Mouse (Mus musculus): Measurements from ENCODE around the gene Nmnat1. TPM values are rescaled to one million over a fixed set of nuclear protein-coding genes. Genes with fewer than 3 reads are reported as not detected.

The Nmnat1 gene
- polyA plus RNA-seq (2012; ENCODE audit: insufficient read depth, insufficient read length, missing spikeins) = 17.7 and 20.2 TPM in 2 replicates

- Histone ChIP-seq H3K4me3 (ENCODE audit: insufficient read depth, low read depth, low read length) (peak within 1 kb of the TSS; percentile 76), H3K4me1 (ENCODE audit: control insufficient read depth, insufficient read depth, insufficient read length, low read length) (no peaks in the 10 kb centered on the region), H3K27ac (replicated peaks; ENCODE audit: low read depth, low read length) (peak within 1 kb of the TSS; percentile 96)
Observed at GRCm38 (mm10) chr4:149485053-149485824, at the start of gene Nmnat1, which contains the start of gene Lzic. TSS of gene Nmnat1 (minus strand) at chr4:149485202. TSS of gene Lzic (plus strand) at chr4:149485229.

DNA sequence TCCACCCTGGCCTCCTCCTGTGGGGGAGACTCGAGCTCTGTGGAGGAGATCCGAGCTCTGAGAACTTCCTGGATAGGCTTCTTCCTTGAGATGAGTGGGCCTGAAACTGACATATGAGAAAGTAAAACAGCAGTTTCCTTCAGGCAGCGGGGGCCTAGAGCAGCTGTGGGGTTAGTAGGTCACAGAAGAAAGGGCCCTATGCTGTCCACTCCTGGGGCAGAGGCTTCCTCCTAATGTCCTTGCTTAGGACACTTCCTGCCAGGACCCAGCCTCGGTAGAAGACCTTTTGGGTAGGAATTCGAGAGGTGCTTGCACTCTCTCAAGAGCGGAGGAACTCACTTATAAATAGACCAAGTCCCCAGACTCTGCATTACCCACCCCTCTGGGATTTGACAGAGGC lies 44.7 kb upstream of the Nmnat1 start:
- peaks cover 34% of the 10 kb centered on the region for H3K4me1 ChIP-seq (ENCODE audit: control insufficient read depth, insufficient read depth, insufficient read length, low read length)
- peak overlapping the region; percentile 86 for H3K27ac ChIP-seq (replicated peaks; ENCODE audit: low read depth, low read length)
- H3K4me3 ChIP-seq (ENCODE audit: insufficient read depth, low read depth, low read length) = no peak overlapping the region

GRCm38 (mm10) chr4:149527621-149528354 lies 42.8 kb upstream of the Nmnat1 start:
- Histone ChIP-seq H3K27ac (replicated peaks; ENCODE audit: low read depth, low read length) (peak overlapping the region; percentile 95), H3K4me3 (ENCODE audit: insufficient read depth, low read depth, low read length) (no peak overlapping the region), H3K4me1 (ENCODE audit: control insufficient read depth, insufficient read depth, insufficient read length, low read length) (peaks cover 40% of the 10 kb centered on the region)

DNA sequence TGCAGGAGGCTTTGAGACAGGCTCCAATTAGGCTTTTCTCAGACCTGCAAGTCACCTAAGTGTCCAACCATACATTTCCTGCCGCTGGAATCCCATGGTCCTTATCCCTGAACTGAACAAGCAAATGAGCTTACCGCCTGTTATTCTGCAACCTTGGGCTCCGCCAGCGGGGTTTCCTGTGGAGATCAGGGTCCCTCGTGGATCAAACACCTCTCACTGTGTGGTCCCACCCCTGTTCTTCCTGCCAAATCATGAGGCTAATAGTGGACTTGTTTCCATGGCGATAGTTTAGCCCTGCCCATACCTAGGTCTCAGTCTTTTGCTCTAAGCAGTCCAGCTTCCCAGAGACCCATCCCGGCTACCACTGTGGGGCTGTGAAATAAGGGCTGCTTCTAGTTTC lies 41.3 kb upstream of the Nmnat1 start:
- Histone ChIP-seq H3K4me3 (ENCODE audit: insufficient read depth, low read depth, low read length) (peak overlapping the region; percentile 37), H3K27ac (replicated peaks; ENCODE audit: low read depth, low read length) (peak overlapping the region; percentile 89)

DNA sequence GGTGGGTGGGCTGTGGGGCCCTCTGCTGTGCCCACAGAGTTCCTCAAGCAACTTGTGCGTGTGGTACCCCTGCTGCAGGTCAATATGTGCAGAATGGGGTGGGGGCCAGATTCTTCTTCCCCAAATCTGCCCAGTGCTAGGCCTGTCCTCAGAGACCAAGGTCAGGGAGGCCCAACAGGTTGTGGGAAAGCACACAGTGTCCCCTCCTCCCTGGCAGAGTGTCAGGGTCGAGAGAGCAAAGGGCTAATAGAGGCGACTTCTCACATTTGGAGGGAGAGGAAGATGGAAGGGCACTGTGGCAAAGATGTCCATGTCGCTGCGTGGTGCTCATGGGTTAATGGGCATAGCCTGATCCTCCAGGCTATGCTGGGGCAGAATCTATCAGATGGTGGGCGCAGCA lies 40.8 kb upstream of the Nmnat1 start:
- peak overlapping the region; percentile 21 for H3K4me3 ChIP-seq (ENCODE audit: insufficient read depth, low read depth, low read length)
- H3K27ac ChIP-seq (replicated peaks; ENCODE audit: low read depth, low read length) = peak overlapping the region; percentile 88
- H3K4me1 ChIP-seq (ENCODE audit: control insufficient read depth, insufficient read depth, insufficient read length, low read length) = peaks cover 54% of the 10 kb centered on the region

More for the DNA sequence above, 41.3 kb upstream of the Nmnat1 start:
- H3K4me1 ChIP-seq (ENCODE audit: control insufficient read depth, insufficient read depth, insufficient read length, low read length) = peaks cover 50% of the 10 kb centered on the region

DNA sequence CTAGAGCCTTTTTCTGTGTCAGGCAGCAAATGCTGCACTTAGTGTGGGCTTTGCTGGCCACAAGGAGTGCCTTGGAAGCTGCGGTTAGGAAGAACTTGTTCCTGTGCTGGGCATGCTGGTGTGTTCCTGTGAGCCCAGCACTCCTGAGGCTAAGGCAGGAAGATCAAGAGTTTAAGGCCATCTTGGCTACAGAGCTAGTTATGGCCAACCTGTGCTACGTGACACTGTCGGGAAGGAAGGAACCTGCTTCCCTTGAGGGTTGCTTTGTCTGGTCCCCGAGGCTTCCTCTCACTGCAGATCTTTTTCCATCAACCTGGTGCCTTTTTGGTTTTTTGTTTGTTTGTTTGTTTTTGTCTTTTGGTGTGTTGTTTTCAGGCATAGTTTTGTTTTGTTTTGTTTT lies 40.2 kb upstream of the Nmnat1 start:
- no peak overlapping the region for H3K4me3 ChIP-seq (ENCODE audit: insufficient read depth, low read depth, low read length)
- H3K27ac ChIP-seq (replicated peaks; ENCODE audit: low read depth, low read length) = peak overlapping the region; percentile 88
- peaks cover 50% of the 10 kb centered on the region for H3K4me1 ChIP-seq (ENCODE audit: control insufficient read depth, insufficient read depth, insufficient read length, low read length)

DNA sequence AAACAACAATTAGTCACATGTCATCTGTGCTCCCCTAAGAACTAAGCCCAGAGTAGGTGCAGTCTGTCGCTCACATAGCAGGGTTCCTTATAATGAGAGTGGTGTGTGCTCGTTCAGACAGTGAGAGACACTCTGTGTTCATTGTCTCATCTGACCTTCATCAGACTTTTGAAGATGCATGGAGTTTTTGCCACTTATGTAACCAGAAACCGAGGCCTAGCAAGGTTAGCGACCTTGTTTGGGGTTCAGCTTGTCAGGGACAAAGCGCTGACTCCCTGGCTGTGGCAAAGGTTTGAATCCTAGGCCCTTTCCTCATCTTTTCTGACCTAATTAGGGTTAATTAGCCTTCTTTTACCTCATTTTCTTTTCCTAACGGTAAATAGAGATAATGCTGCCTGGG lies 39.0 kb upstream of the Nmnat1 start:
- Histone ChIP-seq H3K4me1 (ENCODE audit: control insufficient read depth, insufficient read depth, insufficient read length, low read length) (peaks cover 46% of the 10 kb centered on the region), H3K27ac (replicated peaks; ENCODE audit: low read depth, low read length) (peak overlapping the region; percentile 48), H3K4me3 (ENCODE audit: insufficient read depth, low read depth, low read length) (no peak overlapping the region)

GRCm38 (mm10) chr4:149521258-149521657 lies 36.3 kb upstream of the Nmnat1 start:
- peaks cover 48% of the 10 kb centered on the region for H3K4me1 ChIP-seq (ENCODE audit: control insufficient read depth, insufficient read depth, insufficient read length, low read length)
- peak overlapping the region; percentile 10; the same call in 1 of the 2 replicates for H3K4me3 ChIP-seq (ENCODE audit: insufficient read depth, low read depth, low read length)
- peak overlapping the region; percentile 50 for H3K27ac ChIP-seq (replicated peaks; ENCODE audit: low read depth, low read length)

DNA sequence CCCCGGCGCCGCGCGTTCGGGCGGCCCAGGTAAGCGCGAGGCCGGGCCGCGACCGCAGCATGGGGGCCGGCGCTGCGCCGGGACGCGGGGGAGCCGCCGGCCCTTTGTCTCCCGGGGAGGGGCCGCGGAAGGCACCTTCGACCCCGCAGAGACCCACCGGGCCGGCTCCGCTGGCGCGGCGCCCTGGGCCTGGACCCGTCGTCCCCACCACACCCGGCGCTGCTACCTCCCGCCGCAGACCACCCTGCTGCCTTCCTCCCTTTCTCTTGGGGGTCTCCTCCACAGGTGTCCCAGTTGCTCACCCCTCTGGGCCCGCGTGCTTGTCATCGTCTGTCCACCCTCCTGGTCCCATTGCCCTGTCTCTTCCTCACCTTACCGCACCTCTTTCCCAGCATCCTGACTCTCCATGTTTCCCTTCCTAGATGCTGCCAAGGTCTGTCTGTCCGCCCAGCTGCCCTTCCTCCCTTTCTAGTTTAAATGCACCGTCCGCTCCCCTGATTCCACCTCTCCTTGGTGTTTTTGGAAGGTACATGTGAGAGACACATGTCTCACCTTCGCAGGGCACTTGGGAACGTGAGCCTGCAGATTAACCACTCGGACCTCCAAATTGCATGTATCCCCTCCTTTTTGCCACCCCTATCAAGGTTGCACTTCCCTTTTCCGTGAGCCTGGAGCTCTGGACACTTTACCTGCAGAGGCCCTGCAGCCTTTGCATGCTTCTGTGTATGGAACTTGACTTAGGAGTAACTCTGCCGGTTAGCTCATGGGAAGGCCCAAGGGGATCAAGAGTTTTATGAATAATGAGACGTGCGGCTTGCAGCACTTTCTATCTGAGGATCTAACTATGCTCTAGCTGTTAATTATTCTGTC lies 33.6 kb upstream of the Nmnat1 start:
- peak overlapping the region; percentile 81 for H3K27ac ChIP-seq (replicated peaks; ENCODE audit: low read depth, low read length)
- H3K4me1 ChIP-seq (ENCODE audit: control insufficient read depth, insufficient read depth, insufficient read length, low read length) = peaks cover 27% of the 10 kb centered on the region
- peak overlapping the region; percentile 85 for H3K4me3 ChIP-seq (ENCODE audit: insufficient read depth, low read depth, low read length)

DNA sequence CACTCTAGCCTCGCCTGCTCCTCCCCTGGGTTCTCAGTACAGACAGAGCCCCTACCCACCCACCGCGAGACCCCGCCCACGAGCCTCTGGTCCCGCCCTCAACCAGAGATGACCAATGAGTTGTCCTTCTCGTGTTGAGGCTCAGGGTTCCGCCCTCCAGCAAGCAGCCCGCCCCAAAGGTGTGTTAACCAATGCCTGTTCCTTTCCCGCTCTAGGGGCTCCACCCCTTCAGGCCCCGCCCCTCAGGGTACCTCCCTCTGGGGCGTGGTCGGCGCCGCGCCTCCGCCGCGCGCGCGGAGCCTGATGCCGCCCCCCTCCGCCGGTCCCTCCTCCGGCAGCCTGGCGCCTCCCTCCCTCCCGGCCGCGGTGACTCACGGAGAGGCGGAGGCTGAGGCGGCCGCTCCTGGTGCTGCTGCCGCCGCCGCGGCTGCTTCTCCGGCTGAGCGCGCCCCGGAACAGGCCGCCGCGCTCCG lies 32.9 kb upstream of the Nmnat1 start, which contains the start of gene Ctnnbip1:
TSS of gene Ctnnbip1 (plus strand) at position 369 of the 473 bp plus-strand sequence.
- peak within 1 kb of the TSS; percentile 85 for H3K4me3 ChIP-seq (ENCODE audit: insufficient read depth, low read depth, low read length)
- peaks cover 24% of the 10 kb centered on the region for H3K4me1 ChIP-seq (ENCODE audit: control insufficient read depth, insufficient read depth, insufficient read length, low read length)
- H3K27ac ChIP-seq (replicated peaks; ENCODE audit: low read depth, low read length) = peak within 1 kb of the TSS; percentile 81

DNA sequence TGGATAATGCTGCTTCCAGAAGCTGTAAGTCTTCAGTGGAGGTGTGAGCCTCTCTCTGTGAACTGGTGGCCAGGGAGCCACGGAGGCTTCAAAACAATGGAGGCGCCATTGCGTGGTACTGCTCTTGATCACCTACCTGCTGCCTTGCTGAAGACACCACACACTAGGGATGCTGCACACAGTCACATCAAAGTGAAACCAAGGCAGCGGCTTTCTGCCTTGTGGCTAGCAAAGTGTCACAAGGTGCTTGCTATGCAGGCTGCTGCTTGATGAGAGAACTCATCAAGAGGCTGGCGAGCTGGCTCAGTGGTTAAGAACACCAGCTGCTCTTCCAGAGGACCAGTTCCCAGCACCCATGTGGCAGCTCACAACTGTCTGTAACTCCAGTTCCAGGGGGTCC lies 30.7 kb upstream of the Nmnat1 start:
- Histone ChIP-seq H3K4me3 (ENCODE audit: insufficient read depth, low read depth, low read length) (no peak overlapping the region), H3K27ac (replicated peaks; ENCODE audit: low read depth, low read length) (no peak overlapping the region)

DNA sequence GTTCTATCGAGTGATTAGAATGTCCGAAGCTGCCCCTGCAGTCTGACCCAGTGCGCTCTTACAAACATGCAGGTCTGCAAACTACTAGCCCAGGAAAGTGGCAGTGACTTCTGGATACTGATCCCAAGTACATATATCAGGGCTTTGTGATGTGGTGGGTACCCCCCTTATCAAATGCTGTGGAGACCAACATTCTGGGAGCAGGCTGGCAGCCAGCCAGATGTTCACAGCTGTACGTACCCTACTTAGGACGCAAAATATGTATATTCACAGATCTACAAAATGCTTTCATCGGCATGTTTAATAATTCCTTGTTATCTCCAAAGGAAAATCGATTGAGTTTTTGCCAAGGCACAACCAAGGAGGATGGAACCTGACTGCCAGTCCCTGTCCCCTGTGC lies 27.1 kb upstream of the Nmnat1 start:
- Histone ChIP-seq H3K4me1 (ENCODE audit: control insufficient read depth, insufficient read depth, insufficient read length, low read length) (no peaks in the 10 kb centered on the region), H3K27ac (replicated peaks; ENCODE audit: low read depth, low read length) (no peak overlapping the region), H3K4me3 (ENCODE audit: insufficient read depth, low read depth, low read length) (no peak overlapping the region)

More for the DNA sequence above, 30.7 kb upstream of the Nmnat1 start:
- peaks cover 10% of the 10 kb centered on the region for H3K4me1 ChIP-seq (ENCODE audit: control insufficient read depth, insufficient read depth, insufficient read length, low read length)

DNA sequence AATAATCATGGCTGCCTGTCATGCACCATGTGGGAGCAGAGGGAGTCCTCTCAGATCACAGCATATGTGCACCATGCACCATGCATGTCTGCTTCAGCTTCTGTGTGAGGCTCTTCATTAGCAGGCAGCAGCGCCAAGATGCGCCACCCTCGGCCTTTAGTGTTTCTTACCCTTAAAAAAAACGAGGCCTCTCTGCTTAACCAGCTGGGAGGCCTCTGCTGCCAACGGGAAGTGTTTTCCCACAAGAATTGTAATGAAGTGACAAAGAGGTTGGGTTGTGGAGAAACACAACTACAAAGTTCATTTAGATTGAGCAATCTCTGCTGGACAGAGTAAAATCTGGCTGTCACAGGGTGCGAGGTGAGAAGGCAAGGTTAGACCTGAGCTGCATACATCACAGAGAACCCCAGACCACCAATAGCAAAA lies 26.2 kb upstream of the Nmnat1 start:
- Histone ChIP-seq H3K4me1 (ENCODE audit: control insufficient read depth, insufficient read depth, insufficient read length, low read length) (no peaks in the 10 kb centered on the region), H3K4me3 (ENCODE audit: insufficient read depth, low read depth, low read length) (no peak overlapping the region), H3K27ac (replicated peaks; ENCODE audit: low read depth, low read length) (no peak overlapping the region)

DNA sequence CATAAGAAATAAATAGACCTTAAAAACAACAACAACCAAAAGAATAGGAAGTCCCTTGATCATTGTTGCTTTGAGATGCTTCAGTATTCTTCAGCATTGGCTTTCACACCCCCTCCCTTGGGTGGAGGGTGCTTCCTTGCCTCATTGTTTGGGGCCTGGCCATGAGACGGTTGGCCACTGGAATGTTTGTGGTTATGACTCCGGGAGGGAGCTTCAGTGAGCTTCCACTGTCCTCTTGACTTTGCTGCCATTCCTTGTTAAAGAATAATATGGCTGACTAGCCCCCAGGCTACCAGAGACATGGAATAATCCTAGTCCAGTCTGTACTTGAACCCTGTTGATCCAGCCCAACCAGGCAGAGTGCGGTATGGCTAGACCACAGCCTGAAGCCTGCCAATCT lies 21.9 kb upstream of the Nmnat1 start:
- no peak overlapping the region for H3K27ac ChIP-seq (replicated peaks; ENCODE audit: low read depth, low read length)
- no peaks in the 10 kb centered on the region for H3K4me1 ChIP-seq (ENCODE audit: control insufficient read depth, insufficient read depth, insufficient read length, low read length)
- no peak overlapping the region for H3K4me3 ChIP-seq (ENCODE audit: insufficient read depth, low read depth, low read length)
